Mouse (Mus musculus) lung, postnatal 0 days (tissue): ENCODE measurements around the gene Kcnc4. TPM values are rescaled to one million over a fixed set of nuclear protein-coding genes. Genes with fewer than 3 reads are reported as not detected.

Experiments
- ATAC-seq: fragments of 200-750 bp; cut with Nextera tagmentation; 2 replicates; pipeline ENCODE4 v1.8.0; 2017; ENCODE audit warnings: moderate library complexity
- DNase-seq: peaks from one replicate; pipeline ENCODE4 v3.0.0-alpha.2; 2016; ENCODE audit warnings: low spot score
- H3K27ac ChIP-seq: fragments of 300-500 bp; sonication (generic); 2 replicates; pipeline ENCODE4 v1.5.1; 2014; ENCODE audit warnings: antibody characterized with exemption, mild to moderate bottlenecking, low read length, mixed read lengths
- H3K27me3 ChIP-seq: fragments of 300-500 bp; sonication (generic); replicated peaks from 2 replicates; pipeline ENCODE4 v1.6.1; 2014; ENCODE audit warnings: low read length, mixed read lengths; ENCODE audit not compliant: insufficient read depth
- H3K36me3 ChIP-seq: fragments of 300-500 bp; sonication (generic); 2 replicates; pipeline ENCODE4 v1.6.1; 2014; ENCODE audit warnings: low read length, mixed read lengths; ENCODE audit not compliant: insufficient read depth
- H3K4me1 ChIP-seq: fragments of 300-500 bp; sonication (generic); 2 replicates; pipeline ENCODE4 v1.6.1; 2014; ENCODE audit warnings: antibody characterized with exemption, low read depth, low read length, mixed read lengths; ENCODE audit not compliant: insufficient read depth
- H3K4me2 ChIP-seq: fragments of 300-500 bp; sonication (generic); replicated peaks from 2 replicates; pipeline ENCODE4 v1.6.1; 2014; ENCODE audit warnings: low read depth, mild to moderate bottlenecking, low read length, moderate library complexity, mixed read lengths
- H3K4me3 ChIP-seq: fragments of 300-500 bp; sonication (generic); 2 replicates; pipeline ENCODE4 v1.5.1; 2014; ENCODE audit warnings: low read depth, low read length
- H3K9ac ChIP-seq: fragments of 300-500 bp; sonication (generic); replicated peaks from 2 replicates; pipeline ENCODE4 v1.6.1; 2014; ENCODE audit warnings: low read depth, mild to moderate bottlenecking
- H3K9me3 ChIP-seq: fragments of 300-500 bp; sonication (generic); 2 replicates; pipeline ENCODE4 v1.6.1; 2016; ENCODE audit warnings: low read length, mixed read lengths
- CTCF ChIP-seq: IDR thresholded peaks from 2 replicates; pipeline ENCODE4 v1.5.1; 2016; ENCODE audit warnings: antibody characterized with exemption, mild to moderate bottlenecking
- EP300 ChIP-seq: IDR thresholded peaks from 2 replicates; pipeline ENCODE4 v1.6.1; 2016; ENCODE audit warnings: antibody characterized with exemption, mild to moderate bottlenecking, control low read depth
- WGBS: fragments of 180-500 bp; shearing (Covaris S2); extraction: QIAGEN DNeasy Blood & Tissue Kit; methylation state at CpG from one replicate; pipeline ENCODE4 v1.1.7; 2014; 5-methylcytosine and 5-hydroxymethylcytosine counted together
- polyA plus RNA-seq: library from polyadenylated mRNA; unstranded; fragments of >200 nt; fragmentation: Nextera tagmentation; extraction: Ambion mirVana; gene quantifications from 2 replicates; pipeline ENCODE4 v1.2.1, GENCODE M21; 2015

Kcnc4 gene
- polyA plus RNA-seq, 1 experiment from 2014 or later, result 0.02 TPM

DNA sequence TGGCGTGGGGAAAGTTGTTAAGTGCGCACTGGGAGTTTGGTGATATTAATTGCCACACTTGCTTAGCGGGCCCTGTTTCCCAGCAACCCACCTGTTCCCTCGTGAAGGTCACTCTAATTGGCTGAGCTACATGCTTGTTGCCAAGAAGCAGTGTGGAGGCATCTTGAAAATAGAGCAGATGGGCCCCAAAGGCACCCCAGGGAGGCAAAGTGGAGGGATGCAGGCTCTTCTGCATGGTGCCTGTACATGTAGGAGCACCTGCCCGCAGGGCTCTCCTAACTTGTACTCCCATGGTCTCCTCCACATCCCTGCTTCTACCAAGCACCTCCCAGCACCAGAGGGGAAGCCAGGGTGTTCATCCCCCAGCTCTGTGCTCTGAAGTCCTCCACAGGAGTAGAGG lies 15.5 kb downstream of the Kcnc4 start:
- no peaks in the 10 kb centered on the region for H3K36me3 ChIP-seq
- no peaks in the 10 kb centered on the region for H3K4me1 ChIP-seq
- no peak overlapping the region for H3K4me3 ChIP-seq
- H3K27ac ChIP-seq, result no peak overlapping the region
- no peak overlapping the region for H3K4me2 ChIP-seq
- no peak for TF ChIP-seq EP300
- no peak for TF ChIP-seq CTCF
- 0 out of 2 replicates have a peak, but pooled peaks cover 3% of the 10 kb centered on the region for H3K27me3 ChIP-seq
- DNase-seq, result no peak
- WGBS, result 70% methylated on average over 5 of the region's 5 CpGs
- ATAC-seq, result no peak
- H3K9me3 ChIP-seq, result no peaks in the 10 kb centered on the region
- H3K9ac ChIP-seq, result no peak overlapping the region

DNA sequence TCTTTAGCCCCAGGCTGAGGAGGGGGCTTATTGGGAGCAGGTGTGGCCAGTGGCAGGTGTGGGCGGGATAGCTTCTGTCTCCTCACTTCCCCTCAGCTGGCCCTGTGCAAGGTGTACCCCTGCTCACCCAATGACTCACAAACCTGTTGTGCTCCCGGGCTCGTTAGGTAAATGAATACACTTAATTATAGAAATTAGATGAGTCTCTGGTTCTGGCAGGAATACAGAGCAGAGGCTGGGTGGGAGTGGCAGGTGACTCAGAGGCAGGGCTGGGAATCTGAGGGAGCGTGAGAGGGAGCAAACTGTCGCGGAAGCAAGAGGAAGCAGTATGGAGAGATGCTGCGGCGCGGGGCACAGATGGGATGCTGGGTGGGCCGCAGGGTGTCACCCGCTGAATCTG lies 17.2 kb downstream of the Kcnc4 start:
- H3K9ac ChIP-seq, result no peak overlapping the region
- H3K4me2 ChIP-seq, result no peak overlapping the region
- H3K27me3 ChIP-seq, result 0 out of 2 replicates have a peak, but pooled peaks cover 3% of the 10 kb centered on the region
- ATAC-seq (no peak), DNase-seq (no peak)
- no peaks in the 10 kb centered on the region for H3K36me3 ChIP-seq
- 80% methylated on average over 11 of the region's 11 CpGs for WGBS
- no peak overlapping the region for H3K27ac ChIP-seq
- no peaks in the 10 kb centered on the region for H3K4me1 ChIP-seq
- no peaks in the 10 kb centered on the region for H3K9me3 ChIP-seq
- TF ChIP-seq EP300 (no peak), CTCF (no peak)
- H3K4me3 ChIP-seq, result no peak overlapping the region

DNA sequence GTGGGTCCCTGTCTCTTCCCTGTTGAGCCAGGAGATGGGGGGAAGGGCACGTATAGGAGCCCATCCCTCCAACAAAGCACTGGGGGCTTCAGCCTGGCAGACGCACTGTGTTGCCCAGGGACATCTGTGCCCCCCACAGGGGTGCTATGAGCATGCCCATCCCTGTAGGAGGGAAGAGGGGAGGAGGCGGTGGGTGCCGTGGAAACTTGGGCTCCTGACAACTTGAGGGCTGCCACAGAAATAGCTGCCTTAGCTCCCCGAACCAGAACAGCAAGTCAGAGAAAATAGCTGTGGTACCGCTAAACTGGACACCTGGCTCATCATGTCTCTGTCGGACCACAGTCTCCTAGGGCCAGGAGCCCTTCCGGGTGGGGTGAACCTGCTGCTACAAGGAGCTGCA lies 18.0 kb downstream of the Kcnc4 start:
- Histone ChIP-seq H3K27ac (no peak overlapping the region), H3K36me3 (no peaks in the 10 kb centered on the region), H3K27me3 (0 out of 2 replicates have a peak, but pooled peaks cover 3% of the 10 kb centered on the region), H3K4me2 (no peak overlapping the region), H3K4me3 (no peak overlapping the region), H3K9me3 (no peaks in the 10 kb centered on the region), H3K4me1 (no peaks in the 10 kb centered on the region), H3K9ac (no peak overlapping the region)
- ATAC-seq, result no peak
- no peak for TF ChIP-seq EP300
- DNase-seq, result no peak
- 64% methylated on average over 8 of the region's 8 CpGs for WGBS

DNA sequence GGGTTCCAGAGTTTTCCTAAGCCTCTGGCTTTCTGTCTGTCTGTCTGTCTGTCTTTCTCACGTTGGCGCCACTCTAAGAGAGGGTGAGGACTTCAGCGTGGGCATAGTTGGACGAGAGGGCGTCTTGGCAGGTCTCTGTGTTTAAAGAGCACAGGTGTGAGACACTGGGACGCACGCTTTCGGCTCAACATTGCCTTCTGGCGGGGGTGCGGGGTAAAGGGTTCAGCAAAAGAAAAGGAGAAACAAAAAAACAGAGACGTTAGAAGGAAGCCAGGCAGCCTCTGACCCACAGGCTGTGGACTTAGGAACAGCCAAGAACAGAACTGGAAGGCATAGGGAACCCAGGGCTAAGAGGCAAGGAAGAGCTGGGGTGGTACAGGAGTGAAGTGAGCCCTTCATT lies 20.1 kb downstream of the Kcnc4 start:
- ATAC-seq (no peak), DNase-seq (no peak)
- no peak for TF ChIP-seq CTCF
- Histone ChIP-seq H3K36me3 (no peaks in the 10 kb centered on the region), H3K9me3 (no peaks in the 10 kb centered on the region), H3K4me1 (no peaks in the 10 kb centered on the region), H3K9ac (no peak overlapping the region), H3K4me2 (no peak overlapping the region), H3K4me3 (no peak overlapping the region), H3K27ac (no peak overlapping the region), H3K27me3 (no peaks in the 10 kb centered on the region)
- WGBS, result 79% methylated on average over 11 of the region's 11 CpGs

DNA sequence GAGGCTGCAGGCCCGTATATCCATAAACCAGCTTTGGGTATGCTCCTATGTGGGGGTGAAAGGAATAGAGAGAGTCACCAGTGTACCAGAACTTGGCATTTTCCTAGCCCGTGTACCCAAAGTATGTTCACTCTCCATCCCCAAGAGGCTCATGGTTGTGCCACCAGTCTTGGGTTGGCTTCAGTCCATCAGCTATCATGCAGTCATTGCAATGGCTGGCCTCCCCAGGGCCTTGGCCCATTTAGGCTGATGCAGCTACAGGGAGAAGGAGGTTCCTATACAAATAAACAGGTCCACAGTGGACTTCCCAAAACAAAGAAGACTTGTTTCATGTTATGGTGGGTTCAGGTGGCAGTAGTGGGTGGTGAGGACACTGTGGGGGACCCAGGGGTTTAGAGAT lies 21.7 kb downstream of the Kcnc4 start:
- TF ChIP-seq EP300, result no peak
- no peak for TF ChIP-seq CTCF
- H3K36me3 ChIP-seq, result no peaks in the 10 kb centered on the region
- no peaks in the 10 kb centered on the region for H3K4me1 ChIP-seq
- no peak overlapping the region for H3K27ac ChIP-seq
- H3K27me3 ChIP-seq, result no peaks in the 10 kb centered on the region
- H3K4me3 ChIP-seq, result no peak overlapping the region
- H3K4me2 ChIP-seq, result no peak overlapping the region
- no peak for DNase-seq
- 87% methylated on average over 2 of the region's 2 CpGs for WGBS
- ATAC-seq, result no peak
- no peak overlapping the region for H3K9ac ChIP-seq
- no peaks in the 10 kb centered on the region for H3K9me3 ChIP-seq

DNA sequence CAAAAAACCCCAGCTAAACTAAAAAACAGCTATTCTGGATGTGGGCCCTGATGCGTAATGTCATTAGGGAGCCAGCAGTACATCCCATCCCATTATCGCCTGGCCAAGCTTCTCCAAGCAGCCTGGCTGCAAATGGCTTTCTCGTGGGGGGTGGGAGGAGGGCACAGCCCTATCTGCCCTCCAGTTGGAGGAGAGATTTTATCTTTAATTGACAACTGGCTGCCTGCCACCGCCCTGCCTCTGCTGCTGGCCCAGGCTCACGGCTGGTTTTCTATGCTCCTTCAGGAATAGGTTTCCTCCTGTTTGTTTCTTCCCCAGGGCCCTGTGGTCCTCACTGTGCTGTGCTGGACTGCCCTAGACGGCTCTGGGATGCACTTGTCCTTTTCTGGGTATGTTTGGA lies 22.9 kb downstream of the Kcnc4 start:
- DNase-seq, result no peak
- whole genome bisulfite sequencing, result 44% methylated on average over 6 of the region's 6 CpGs

DNA sequence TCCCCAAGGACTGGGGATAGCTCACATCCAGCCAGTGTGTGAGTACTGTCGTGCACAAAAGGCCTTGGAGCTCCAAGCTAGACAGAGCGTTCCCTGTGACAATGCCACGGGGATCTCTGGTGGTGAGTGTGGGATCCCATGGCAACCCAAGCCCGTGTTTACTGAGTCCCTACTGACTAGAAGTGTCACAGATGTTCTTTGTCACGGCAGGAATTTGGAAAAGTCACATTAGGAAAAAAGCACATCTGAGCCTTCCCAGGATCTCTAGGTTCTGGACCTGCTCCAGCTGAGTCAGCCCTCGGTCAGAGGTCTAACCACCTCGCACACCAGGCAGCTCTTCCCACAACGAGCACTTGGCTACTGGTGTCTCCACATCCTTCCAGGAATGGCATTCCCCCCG lies 25.7 kb downstream of the Kcnc4 start:
- Histone ChIP-seq H3K4me2 (no peak overlapping the region), H3K27ac (no peak overlapping the region), H3K4me1 (no peaks in the 10 kb centered on the region), H3K4me3 (no peak overlapping the region), H3K27me3 (0 out of 2 replicates have a peak, but pooled peaks cover 2% of the 10 kb centered on the region), H3K36me3 (no peaks in the 10 kb centered on the region), H3K9ac (no peak overlapping the region), H3K9me3 (no peaks in the 10 kb centered on the region)
- ATAC-seq (peak; percentile 59), DNase-seq (peak; percentile 29)
- TF ChIP-seq CTCF, result no peak
- TF ChIP-seq EP300, result no peak
- WGBS, result 32% methylated on average over 9 of the region's 9 CpGs

More for the DNA sequence above, 22.9 kb downstream of the Kcnc4 start:
- TF ChIP-seq EP300 (no peak), CTCF (no peak)
- no peaks in the 10 kb centered on the region for H3K9me3 ChIP-seq
- no peaks in the 10 kb centered on the region for H3K27me3 ChIP-seq
- H3K36me3 ChIP-seq, result no peaks in the 10 kb centered on the region
- H3K4me1 ChIP-seq, result no peaks in the 10 kb centered on the region
- H3K4me3 ChIP-seq, result no peak overlapping the region
- no peak overlapping the region for H3K27ac ChIP-seq
- no peak overlapping the region for H3K9ac ChIP-seq
- no peak for ATAC-seq
- no peak overlapping the region for H3K4me2 ChIP-seq
